Comparison of ENCODE assay signal across 19 mouse cellular contexts in genomic region chr15:97042001-97042491, GRCm38 (mm10). TPM values are rescaled to one million over a fixed set of nuclear protein-coding genes. Genes with fewer than 3 reads are reported as not detected.
DNase-seq lines count a peak whose midpoint lies in the region; ATAC-seq and TF ChIP-seq lines count a peak whose summit lies in the region.
"Had no signal": no experiment of that assay in that cellular context is flagged by ENCODE, and none has a peak within 500 bp of the region (broad histone marks: within the 10 kb centered on the region; RNA-seq: fewer than 3 reads in every experiment).

No protein-coding gene starts in this region.

- no peak for TF ChIP-seq CTCF in embryonic fibroblast, embryonic 13.5 days (IDR thresholded peaks at IDR 0.05; ENCODE audit: borderline replicate concordance, insufficient read depth, low read length)

- WGBS in kidney, embryonic 14.5 days = 39% methylated on average over 7 of the region's 7 CpGs

- H3K9ac ChIP-seq in kidney, embryonic 14.5 days (ENCODE audit: low read depth, low read length) = no peak overlapping the region
- H3K9ac ChIP-seq: forebrain, embryonic 13.5 days; liver, embryonic 13.5 days; neural tube, embryonic 12.5 days had no signal

- ATAC-seq in kidney, embryonic 14.5 days (ENCODE audit: low FRiP score, low TSS enrichment) = peak; percentile 68
- ATAC-seq: forebrain, embryonic 13.5 days; inflammation-experienced regulatory T-cells, adult 6 months had no signal

- H3K4me3 ChIP-seq in kidney, embryonic 14.5 days (ENCODE audit: low read length) = no peak overlapping the region
- H3K4me3 ChIP-seq in embryonic fibroblast, embryonic 13.5 days (ENCODE audit: insufficient read depth, low read length) = no peak overlapping the region
- H3K4me3 ChIP-seq: forebrain, embryonic 13.5 days; liver, embryonic 13.5 days; neural tube, embryonic 12.5 days had no signal

- peak; percentile 26; the same call in 1 of the 2 replicates for TF ChIP-seq POLR2A in embryonic fibroblast, embryonic 13.5 days (IDR thresholded peaks at IDR 0.05; ENCODE audit: low read depth, low read length)

- no peaks in the 10 kb centered on the region for H3K27me3 ChIP-seq in kidney, embryonic 14.5 days (ENCODE audit: control insufficient read depth, insufficient read depth, low read length)
- H3K27me3 ChIP-seq: forebrain, embryonic 13.5 days; liver, embryonic 13.5 days; neural tube, embryonic 12.5 days had no signal

- H3K27ac ChIP-seq in kidney, embryonic 14.5 days (ENCODE audit: low read depth, low read length) = peak overlapping the region; percentile 67
- peak overlapping the region; percentile 94 for H3K27ac ChIP-seq in embryonic fibroblast, embryonic 13.5 days (ENCODE audit: insufficient read depth, low read length)
- H3K27ac ChIP-seq: forebrain, embryonic 13.5 days; neural tube, embryonic 12.5 days had no signal

- DNase-seq in adrenal gland, postnatal 36 days = peak; percentile 12 to 13
- no peak for DNase-seq in adrenal gland, adult 18-20 months (ENCODE audit: low spot score in 2 of 2)
- DNase-seq in kidney, adult 11 months = no peak
- DNase-seq in mesoderm, embryonic 11.5 days (ENCODE audit: low read depth, low spot score) = peak; percentile 56
- DNase-seq in layer of hippocampus, postnatal 36 days = no peak
- no peak for DNase-seq in right cerebral cortex, adult 2 months (ENCODE audit: low spot score in 2 of 2)
- DNase-seq: adrenal gland, adult 8-10 months; gastrocnemius, postnatal 25 days; layer of hippocampus, adult 9-11 months; liver, embryonic 13.5 days; right cerebral cortex, postnatal 14 days had no signal

- no peaks in the 10 kb centered on the region for H3K9me3 ChIP-seq in kidney, embryonic 14.5 days (ENCODE audit: control insufficient read depth, low read length)
- H3K9me3 ChIP-seq: forebrain, embryonic 13.5 days; liver, embryonic 13.5 days; neural tube, embryonic 12.5 days had no signal

- H3K4me2 ChIP-seq in kidney, embryonic 14.5 days (replicated peaks; ENCODE audit: low read depth, low read length) = no peak overlapping the region
- H3K4me2 ChIP-seq: forebrain, embryonic 13.5 days; liver, embryonic 13.5 days; midbrain, embryonic 11.5 days; neural tube, embryonic 12.5 days had no signal

- no peaks in the 10 kb centered on the region for H3K36me3 ChIP-seq in kidney, embryonic 14.5 days (ENCODE audit: control insufficient read depth, insufficient read depth, low read length)
- H3K36me3 ChIP-seq: G1E; liver, embryonic 13.5 days; neural tube, embryonic 12.5 days had no signal

- no peaks in the 10 kb centered on the region; the same call in 1 of the 2 replicates for H3K4me1 ChIP-seq in kidney, embryonic 14.5 days (ENCODE audit: control insufficient read depth, insufficient read depth, low read length)
- peaks cover 11% of the 10 kb centered on the region for H3K4me1 ChIP-seq in embryonic fibroblast, embryonic 13.5 days (ENCODE audit: control insufficient read depth, insufficient read depth, low read length)
- H3K4me1 ChIP-seq: forebrain, embryonic 13.5 days; neural tube, embryonic 12.5 days had no signal

RNA-seq across cellular contexts. Expression of gene Slc38a4, which starts 13.7 kb away (rescaled TPM):
- total RNA-seq in adrenal gland, postnatal 36 days (2021) = 1 to 10 TPM; 3.4 to 6.0 TPM
- 1 to 10 TPM; 2.5 to 3.9 TPM for total RNA-seq in adrenal gland, adult 18-20 months (2021)
- polyA plus RNA-seq in kidney, embryonic 14.5 days (2014; fragmentation: Nextera tagmentation; extraction: Ambion mirVana) = 74.4 and 88.4 TPM in 2 replicates
- polyA plus RNA-seq in embryonic fibroblast, embryonic 13.5 days (2011; ENCODE audit: insufficient read length, low read depth, missing spikeins) = 71.6 and 93.6 TPM in 2 replicates
- total RNA-seq in layer of hippocampus, postnatal 36 days (2021) = under 1 TPM; 0.46 to 0.67 TPM
- total RNA-seq: common myeloid progenitor, adult 5-6 weeks had no signal
- polyA plus RNA-seq: G1E; inflammation-experienced regulatory T-cells, adult 6 months had no signal

Comparison
In these comparisons a context has a peak if more than half of its experiments do, and no peak if none do; other contexts are left out.
1. DNase-seq: peak in adrenal gland, postnatal 36 days (2 of 2) and mesoderm, embryonic 11.5 days (single experiment); none in adrenal gland, adult 18-20 months (0 of 2), kidney, adult 11 months (single experiment), layer of hippocampus, postnatal 36 days (0 of 2) and right cerebral cortex, adult 2 months (0 of 2).